Mouse (Mus musculus): ENCODE data around the gene Cep72. TPM values are rescaled to one million over a fixed set of nuclear protein-coding genes. Genes with fewer than 3 reads are reported as not detected.

Gene Cep72
- polyA plus RNA-seq, 1 experiment from 2014 or later = 27.7 TPM

GRCm38 (mm10) chr13:73996456-73996855, 65.6 kb downstream of the Cep72 start:
- Histone ChIP-seq H3K27me3 (ENCODE audit: low read depth, poor library complexity, severe bottlenecking) (0 out of 2 replicates have a peak, but pooled peaks cover 3% of the 10 kb centered on the region), H3K4me3 (no peak overlapping the region), H3K9me3 (replicated peaks) (no peaks in the 10 kb centered on the region), H3K27ac (no peak overlapping the region), H3K4me1 (no peaks in the 10 kb centered on the region), H3K36me3 (no peaks in the 10 kb centered on the region)
- whole genome bisulfite sequencing = 87% methylated on average over 4 of the region's 4 CpGs
- DNase-seq (ENCODE audit: low spot score) = no peak

DNA sequence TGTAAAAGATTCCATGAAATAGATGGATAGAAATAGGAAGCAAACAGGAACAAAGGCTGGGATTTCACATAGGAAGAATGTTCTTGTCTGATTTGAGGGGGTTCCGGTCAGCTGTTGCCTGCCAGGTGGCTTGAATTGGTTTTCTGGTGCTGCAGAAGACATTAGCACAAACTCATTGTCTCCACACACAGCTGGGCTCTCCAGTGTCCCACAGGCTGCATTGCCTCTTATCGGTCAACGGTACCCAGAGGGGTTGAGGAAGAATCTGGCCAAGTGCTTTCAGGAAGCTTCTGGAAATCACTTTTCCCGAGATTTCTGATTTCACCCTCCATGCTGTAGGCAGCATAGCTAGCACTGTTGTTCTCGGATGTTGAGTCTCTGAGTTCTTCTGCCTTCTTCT, 70.8 kb downstream of the Cep72 start:
- H3K4me1 ChIP-seq = no peaks in the 10 kb centered on the region
- no peak overlapping the region for H3K4me3 ChIP-seq
- H3K27me3 ChIP-seq (ENCODE audit: low read depth, poor library complexity, severe bottlenecking) = no peaks in the 10 kb centered on the region
- DNase-seq (ENCODE audit: low spot score) = no peak
- H3K9me3 ChIP-seq (replicated peaks) = no peaks in the 10 kb centered on the region
- H3K36me3 ChIP-seq = no peaks in the 10 kb centered on the region
- WGBS = 83% methylated on average over 5 of the region's 5 CpGs
- no peak overlapping the region for H3K27ac ChIP-seq

GRCm38 (mm10) chr13:73990761-73991160, 71.3 kb downstream of the Cep72 start:
- Histone ChIP-seq H3K4me1 (no peaks in the 10 kb centered on the region), H3K27ac (no peak overlapping the region), H3K36me3 (no peaks in the 10 kb centered on the region), H3K27me3 (ENCODE audit: low read depth, poor library complexity, severe bottlenecking) (no peaks in the 10 kb centered on the region), H3K9me3 (replicated peaks) (no peaks in the 10 kb centered on the region), H3K4me3 (no peak overlapping the region)
- WGBS = 84% methylated on average over 2 of the region's 2 CpGs
- DNase-seq (ENCODE audit: low spot score) = no peak

DNA sequence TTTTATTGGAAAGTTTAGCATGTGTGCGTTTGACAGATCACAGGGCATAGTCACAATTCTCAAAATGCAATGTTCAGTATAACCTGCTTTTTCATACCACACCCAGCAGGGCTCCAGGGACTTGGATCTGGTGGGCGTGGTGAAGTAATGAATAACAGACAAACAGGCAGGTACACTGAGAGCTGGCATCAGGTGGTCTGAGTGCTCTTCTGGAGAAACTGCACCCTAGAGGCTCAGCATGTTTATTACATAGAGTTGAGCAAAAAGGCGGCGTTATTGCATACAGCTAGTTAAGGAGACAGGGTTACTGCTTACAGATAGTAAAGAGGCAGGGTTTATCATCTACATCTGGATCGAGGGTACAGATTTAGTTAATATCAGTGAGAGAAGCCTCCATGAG, 71.8 kb downstream of the Cep72 start:
- Histone ChIP-seq H3K27ac (no peak overlapping the region), H3K4me1 (no peaks in the 10 kb centered on the region), H3K4me3 (no peak overlapping the region), H3K9me3 (replicated peaks) (no peaks in the 10 kb centered on the region), H3K36me3 (no peaks in the 10 kb centered on the region), H3K27me3 (ENCODE audit: low read depth, poor library complexity, severe bottlenecking) (no peaks in the 10 kb centered on the region)
- WGBS = 84% methylated on average over 5 of the region's 5 CpGs
- DNase-seq (ENCODE audit: low spot score) = no peak

Other genes starting within 250 kb of the Cep72 start
- gene Nkd2, start 214.7 kb downstream of the Cep72 start, polyA plus RNA-seq (2016; fragmentation: Nextera tagmentation; extraction: Ambion mirVana) = 43.2 and 57.4 TPM in 2 replicates
- gene Trip13, start 124.5 kb downstream of the Cep72 start, polyA plus RNA-seq (2016; fragmentation: Nextera tagmentation; extraction: Ambion mirVana) = 80.2 and 81.1 TPM in 2 replicates
- 42.8 and 55.3 TPM in 2 replicates for gene Brd9, start 124.5 kb downstream of the Cep72 start, polyA plus RNA-seq (2016; fragmentation: Nextera tagmentation; extraction: Ambion mirVana)
- gene Zdhhc11, start 98.4 kb downstream of the Cep72 start, polyA plus RNA-seq (2016; fragmentation: Nextera tagmentation; extraction: Ambion mirVana) = not detected in 2 replicates
- 0.20 and 0.25 TPM in 2 replicates for gene Tppp, start 52.9 kb downstream of the Cep72 start, polyA plus RNA-seq (2016; fragmentation: Nextera tagmentation; extraction: Ambion mirVana)
- not detected in 2 replicates for gene Slc9a3, start 59.2 kb upstream of the Cep72 start, polyA plus RNA-seq (2016; fragmentation: Nextera tagmentation; extraction: Ambion mirVana)
- 78.4 and 87.2 TPM in 2 replicates for gene Exoc3, start 146.4 kb upstream of the Cep72 start, polyA plus RNA-seq (2016; fragmentation: Nextera tagmentation; extraction: Ambion mirVana)
- 1.1 TPM in 2 replicates for gene Ahrr, start 230.0 kb upstream of the Cep72 start, polyA plus RNA-seq (2016; fragmentation: Nextera tagmentation; extraction: Ambion mirVana)